16 mouse cellular contexts compared by ENCODE assay signal in genomic region chr12:80566502-80566901, GRCm38 (mm10). TPM values are rescaled to one million over a fixed set of nuclear protein-coding genes. Genes with fewer than 3 reads are reported as not detected.
A peak's percentile ranks its signal among the peaks of the same experiment; 100 is the strongest.
DNase-seq lines count a peak whose midpoint lies in the region; ATAC-seq and TF ChIP-seq lines count a peak whose summit lies in the region.
"Had no signal": no experiment of that assay in that cellular context is flagged by ENCODE, and none has a peak within 500 bp of the region (broad histone marks: within the 10 kb centered on the region; RNA-seq: fewer than 3 reads in every experiment).

No protein-coding gene starts in this region.

- no peak for TF ChIP-seq EP300 in heart, adult 2 months (IDR thresholded peaks at IDR 0.05; ENCODE audit: insufficient read depth, low read depth, low read length)
- no peak for TF ChIP-seq EP300 in stomach, postnatal 0 days (optimal IDR thresholded peaks at IDR 0.05)

- DNase-seq in heart, adult 11 months: peak; percentile 90
- DNase-seq in heart, adult 2 months: no peak
- DNase-seq in midbrain, postnatal 0 days (ENCODE audit: low spot score): peak; percentile 36
- peak; percentile 42 for DNase-seq in hindbrain, postnatal 0 days (ENCODE audit: low spot score)
- DNase-seq in stomach, postnatal 0 days (ENCODE audit: low spot score): no peak
- no peak for DNase-seq in layer of hippocampus, adult 8-10 months (ENCODE audit: low spot score in 2 of 2)
- DNase-seq: cerebellum, adult 11 months; gastrocnemius, postnatal 10 days; kidney, adult 8-10 months; layer of hippocampus, adult 9-11 months had no signal

- H3K27me3 ChIP-seq in heart, adult 2 months (ENCODE audit: control insufficient read depth, insufficient read depth, low read length): no peaks in the 10 kb centered on the region
- H3K27me3 ChIP-seq in midbrain, postnatal 0 days (ENCODE audit: insufficient read depth, low read length): no peaks in the 10 kb centered on the region
- no peaks in the 10 kb centered on the region for H3K27me3 ChIP-seq in midbrain, embryonic 15.5 days (replicated peaks)
- H3K27me3 ChIP-seq in hindbrain, postnatal 0 days (ENCODE audit: insufficient read depth, low read length): no peaks in the 10 kb centered on the region
- no peaks in the 10 kb centered on the region for H3K27me3 ChIP-seq in stomach, postnatal 0 days (ENCODE audit: control insufficient read depth, insufficient read depth, low read length)
- H3K27me3 ChIP-seq: heart, embryonic 15.5 days had no signal

- no peak overlapping the region for H3K4me3 ChIP-seq in heart, adult 2 months
- H3K4me3 ChIP-seq in midbrain, postnatal 0 days (ENCODE audit: low read depth, low read length): no peak overlapping the region
- H3K4me3 ChIP-seq in midbrain, embryonic 15.5 days: no peak overlapping the region
- H3K4me3 ChIP-seq in hindbrain, postnatal 0 days (ENCODE audit: low read length): no peak overlapping the region
- no peak overlapping the region for H3K4me3 ChIP-seq in stomach, postnatal 0 days (ENCODE audit: low read depth, low read length)
- H3K4me3 ChIP-seq: heart, embryonic 15.5 days had no signal

- no peaks in the 10 kb centered on the region for H3K36me3 ChIP-seq in heart, adult 2 months (ENCODE audit: control insufficient read depth, insufficient read depth, low read length)
- no peaks in the 10 kb centered on the region for H3K36me3 ChIP-seq in midbrain, postnatal 0 days (ENCODE audit: insufficient read depth, low read length)
- no peaks in the 10 kb centered on the region for H3K36me3 ChIP-seq in midbrain, embryonic 15.5 days (replicated peaks)
- H3K36me3 ChIP-seq in hindbrain, postnatal 0 days (ENCODE audit: insufficient read depth, low read length): no peaks in the 10 kb centered on the region
- H3K36me3 ChIP-seq in stomach, postnatal 0 days (ENCODE audit: control insufficient read depth, insufficient read depth, low read length): no peaks in the 10 kb centered on the region
- H3K36me3 ChIP-seq: heart, embryonic 15.5 days had no signal

- 86% methylated on average over 4 of the region's 4 CpGs for WGBS in heart, adult 2 months
- WGBS in midbrain, postnatal 0 days: 59% methylated on average over 4 of the region's 4 CpGs
- WGBS in midbrain, embryonic 15.5 days: 53% methylated on average over 4 of the region's 4 CpGs
- 41% methylated on average over 4 of the region's 4 CpGs for whole genome bisulfite sequencing in hindbrain, postnatal 0 days
- WGBS in stomach, postnatal 0 days: 48% methylated on average over 4 of the region's 4 CpGs

- H3K79me2 ChIP-seq in heart, adult 2 months (replicated peaks; ENCODE audit: control insufficient read depth, insufficient read depth, low read length): no peaks in the 10 kb centered on the region

- no peak for ATAC-seq in midbrain, postnatal 0 days (ENCODE audit: low FRiP score)
- no peak for ATAC-seq in midbrain, embryonic 15.5 days (replicated peaks)
- no peak; the same call in 1 of the 2 replicates for ATAC-seq in hindbrain, postnatal 0 days
- ATAC-seq in stomach, postnatal 0 days (ENCODE audit: low FRiP score, low TSS enrichment): no peak
- ATAC-seq in monocyte, adult 5-6 weeks (replicated peaks; ENCODE audit: insufficient number of reproducible peaks, low FRiP score, low TSS enrichment, poor library complexity, severe bottlenecking): no peak
- ATAC-seq: CD4-positive, CD25-positive, alpha-beta regulatory T cell, adult 4 months had no signal

- TF ChIP-seq POLR2A in heart, adult 2 months (IDR thresholded peaks at IDR 0.05; ENCODE audit: insufficient read depth, low read depth, low read length): no peak

- peaks cover 7% of the 10 kb centered on the region for H3K4me1 ChIP-seq in heart, adult 2 months (ENCODE audit: control insufficient read depth, insufficient read depth, low read length)
- H3K4me1 ChIP-seq in midbrain, postnatal 0 days (ENCODE audit: insufficient read depth, low read length): peaks cover 4% of the 10 kb centered on the region; the same call in 1 of the 2 replicates
- H3K4me1 ChIP-seq in midbrain, embryonic 15.5 days: peaks cover 28% of the 10 kb centered on the region
- peaks cover 13% of the 10 kb centered on the region for H3K4me1 ChIP-seq in hindbrain, postnatal 0 days (ENCODE audit: insufficient read depth, low read length)
- H3K4me1 ChIP-seq in stomach, postnatal 0 days (replicated peaks; ENCODE audit: control insufficient read depth, insufficient read depth): 0 out of 2 replicates have a peak, but pooled peaks cover 6% of the 10 kb centered on the region

- H3K9ac ChIP-seq in heart, adult 2 months (ENCODE audit: low read depth, low read length): no peak overlapping the region
- H3K9ac ChIP-seq in midbrain, postnatal 0 days (replicated peaks; ENCODE audit: low read length, poor library complexity, severe bottlenecking): no peak overlapping the region
- no peak overlapping the region for H3K9ac ChIP-seq in midbrain, embryonic 15.5 days
- H3K9ac ChIP-seq in hindbrain, postnatal 0 days (replicated peaks; ENCODE audit: low read length): no peak overlapping the region
- no peak overlapping the region for H3K9ac ChIP-seq in stomach, postnatal 0 days (ENCODE audit: low read length)
- H3K9ac ChIP-seq: heart, embryonic 15.5 days; liver, embryonic 14.5 days had no signal

- H3K4me2 ChIP-seq in midbrain, postnatal 0 days (ENCODE audit: low read depth, low read length, poor library complexity, severe bottlenecking): no peak overlapping the region
- no peak overlapping the region for H3K4me2 ChIP-seq in midbrain, embryonic 15.5 days
- no peak overlapping the region for H3K4me2 ChIP-seq in hindbrain, postnatal 0 days (ENCODE audit: low read depth, low read length)
- no peak overlapping the region for H3K4me2 ChIP-seq in stomach, postnatal 0 days (replicated peaks; ENCODE audit: low read depth)
- H3K4me2 ChIP-seq: heart, embryonic 15.5 days had no signal

- H3K9me3 ChIP-seq in midbrain, postnatal 0 days (ENCODE audit: low read length): no peaks in the 10 kb centered on the region
- no peaks in the 10 kb centered on the region for H3K9me3 ChIP-seq in midbrain, embryonic 15.5 days
- no peaks in the 10 kb centered on the region for H3K9me3 ChIP-seq in hindbrain, postnatal 0 days (ENCODE audit: low read length)
- H3K9me3 ChIP-seq in stomach, postnatal 0 days (ENCODE audit: control insufficient read depth, low read length): no peaks in the 10 kb centered on the region
- H3K9me3 ChIP-seq: heart, embryonic 15.5 days had no signal

- intact Hi-C loops in heart, adult 2 months (cut with DNase I): no loop called here

- H3K27ac ChIP-seq in heart, adult 2 months: no peak overlapping the region
- no peak overlapping the region for H3K27ac ChIP-seq in midbrain, postnatal 0 days (ENCODE audit: low read depth, low read length)
- no peak overlapping the region for H3K27ac ChIP-seq in midbrain, embryonic 15.5 days
- no peak overlapping the region for H3K27ac ChIP-seq in hindbrain, postnatal 0 days
- H3K27ac ChIP-seq in stomach, postnatal 0 days (replicated peaks): 0 out of 2 replicates have a peak overlapping the region, but pooled peaks have one; percentile 13
- H3K27ac ChIP-seq: liver, embryonic 14.5 days had no signal

- no peak for TF ChIP-seq CTCF in heart, adult 2 months (IDR thresholded peaks at IDR 0.05)
- no peak for TF ChIP-seq CTCF in midbrain, postnatal 0 days (IDR thresholded peaks at IDR 0.05)
- TF ChIP-seq CTCF in hindbrain, postnatal 0 days (IDR thresholded peaks at IDR 0.05; ENCODE audit: low read depth): no peak
- no peak for TF ChIP-seq CTCF in stomach, postnatal 0 days (IDR thresholded peaks at IDR 0.05; ENCODE audit: low read depth)

RNA-seq across cellular contexts. Expression of gene Galnt16, which starts 48.4 kb away (rescaled TPM):
- 1 to 10 TPM; 2.0 to 3.0 TPM for total RNA-seq in heart, adult 2 months (2021)
- 3.0 and 3.4 TPM in 2 replicates for polyA plus RNA-seq in heart, adult 2 months (2012; rRNA removed)
- total RNA-seq in midbrain, postnatal 0 days (2014; rRNA removed): 83.0 and 83.5 TPM in 2 replicates
- polyA plus RNA-seq in midbrain, postnatal 0 days (2015; fragmentation: Nextera tagmentation; extraction: Ambion mirVana): 41.1 and 41.6 TPM in 2 replicates
- 39.5 and 42.4 TPM in 2 replicates for polyA plus RNA-seq in midbrain, embryonic 15.5 days (2015; fragmentation: Nextera tagmentation; extraction: Ambion mirVana)
- 67.9 and 72.1 TPM in 2 replicates for total RNA-seq in hindbrain, postnatal 0 days (2014; rRNA removed)
- polyA plus RNA-seq in hindbrain, postnatal 0 days (2015; fragmentation: Nextera tagmentation; extraction: Ambion mirVana): 26.5 and 28.2 TPM in 2 replicates
- polyA plus RNA-seq in stomach, postnatal 0 days (2015; fragmentation: Nextera tagmentation; extraction: Ambion mirVana): 6.1 and 6.3 TPM in 2 replicates
- total RNA-seq in monocyte, adult 5-6 weeks (2017): not detected in 3 replicates
- total RNA-seq in layer of hippocampus, adult 8-10 months (2022): 100 to 1,000 TPM; 164 to 194 (median 183) TPM
- total RNA-seq: megakaryocyte-erythroid progenitor cell, adult 5-6 weeks had no signal

Comparison
In these comparisons a context has a peak if more than half of its experiments do, and no peak if none do; other contexts are left out.
1. DNase-seq: peak in heart, adult 11 months (single experiment), midbrain, postnatal 0 days (single experiment) and hindbrain, postnatal 0 days (single experiment); none in heart, adult 2 months (0 of 2), stomach, postnatal 0 days (single experiment) and layer of hippocampus, adult 8-10 months (0 of 2).
2. RNA of gene Galnt16, which starts 48.4 kb away (total RNA-seq): 164 to 194 TPM in layer of hippocampus, adult 8-10 months, 83.0 to 83.5 TPM in midbrain, postnatal 0 days and 67.9 to 72.1 TPM in hindbrain, postnatal 0 days; 2.0 to 3.0 TPM in heart, adult 2 months and not detected in monocyte, adult 5-6 weeks; every median in the first group is over 10 times any median in the second.